Mouse (Mus musculus) naive thymus-derived CD4-positive, alpha-beta T cell, adult 2 months (primary cell): ENCODE measurements around the gene Rnf123.

Source experiments
- DNase-seq: peaks from one replicate; pipeline ENCODE4 v3.0.0-alpha.2; 2011; ENCODE audit warnings: low read depth

Gene Rnf123

GRCm38 (mm10) chr9:108062142-108062541 is 21.0 kb downstream of the Rnf123 start:
- no peak for DNase-seq

GRCm38 (mm10) chr9:108058291-108058690 is 24.9 kb downstream of the Rnf123 start:
- no peak for DNase-seq

GRCm38 (mm10) chr9:108057262-108057562 is 25.9 kb downstream of the Rnf123 start:
- DNase-seq = no peak

- DNase-seq = no peak
Observed at GRCm38 (mm10) chr9:108056361-108057261, 26.5 kb downstream of the Rnf123 start.

GRCm38 (mm10) chr9:108055661-108056237 is 27.4 kb downstream of the Rnf123 start:
- no peak for DNase-seq

- DNase-seq = no peak
Observed at GRCm38 (mm10) chr9:108055061-108055460, 28.1 kb downstream of the Rnf123 start.

- no peak for DNase-seq
Observed at GRCm38 (mm10) chr9:108054331-108055040, 28.7 kb downstream of the Rnf123 start.

- DNase-seq = no peak
Observed at GRCm38 (mm10) chr9:108053665-108054225, 29.4 kb downstream of the Rnf123 start.

GRCm38 (mm10) chr9:108052885-108053664 is 30.1 kb downstream of the Rnf123 start, which contains the start of gene Amigo3:
Gene Amigo3, plus strand, starts transcription at chr9:108053159.
- peak; percentile 97 for DNase-seq

GRCm38 (mm10) chr9:108052411-108052810 is 30.7 kb downstream of the Rnf123 start:
- peak; percentile 27 for DNase-seq

- no peak for DNase-seq
Observed at GRCm38 (mm10) chr9:108051931-108052220, 31.3 kb downstream of the Rnf123 start.

- no peak for DNase-seq
Observed at GRCm38 (mm10) chr9:108051184-108051930, 31.8 kb downstream of the Rnf123 start.

- peak; percentile 28 for DNase-seq
Observed at GRCm38 (mm10) chr9:108049561-108050251, 33.4 kb downstream of the Rnf123 start.

GRCm38 (mm10) chr9:108049016-108049455 is 34.1 kb downstream of the Rnf123 start, which contains the start of gene Gmppb:
Gene Gmppb, plus strand, starts transcription at chr9:108049242.
- DNase-seq = peak; percentile 97

GRCm38 (mm10) chr9:108048566-108048955 is 34.6 kb downstream of the Rnf123 start:
- no peak for DNase-seq

- DNase-seq = peak; percentile 28
Observed at GRCm38 (mm10) chr9:108047601-108048565, 35.3 kb downstream of the Rnf123 start.

- DNase-seq = no peak
Observed at GRCm38 (mm10) chr9:108046582-108046981, 36.6 kb downstream of the Rnf123 start.

- DNase-seq = no peak
Observed at GRCm38 (mm10) chr9:108044751-108045492, 38.2 kb downstream of the Rnf123 start.
